Mouse (Mus musculus) spleen, adult 2 months (tissue): ENCODE measurements around the gene Phka2. TPM values are rescaled to one million over a fixed set of nuclear protein-coding genes. Genes with fewer than 3 reads are reported as not detected.

Experiments
- DNase-seq, 2 experiments: peaks; one replicate each; pipeline versions ENCODE4 v3.0.0 to v3.0.0-alpha.2; 2012 to 2021; ENCODE audit warnings: low spot score in 2 of 2, low read depth in 1 of 2
- H3K27ac ChIP-seq: fragments of 200-500 bp; 2 replicates; pipeline ENCODE4 v1.5.1; 2012; ENCODE audit warnings: low read length, inconsistent platforms; ENCODE audit not compliant: insufficient read depth
- H3K27me3 ChIP-seq: fragments of 200-500 bp; 2 replicates; pipeline ENCODE4 v1.6.1; 2012; ENCODE audit warnings: mild to moderate bottlenecking, moderate library complexity, low read length, inconsistent platforms; ENCODE audit not compliant: control insufficient read depth, insufficient read depth
- H3K36me3 ChIP-seq: fragments of 200-500 bp; 2 replicates; pipeline ENCODE4 v1.6.1; 2012; ENCODE audit warnings: mild to moderate bottlenecking, low read length, inconsistent platforms; ENCODE audit not compliant: control insufficient read depth, insufficient read depth
- H3K4me1 ChIP-seq: fragments of 200-500 bp; 2 replicates; pipeline ENCODE4 v1.6.1; 2011; ENCODE audit warnings: inconsistent platforms; ENCODE audit not compliant: control insufficient read depth, insufficient read depth, insufficient read length
- H3K4me3 ChIP-seq: fragments of 200-500 bp; 2 replicates; pipeline ENCODE4 v1.5.1; 2011; ENCODE audit warnings: mild to moderate bottlenecking, inconsistent platforms; ENCODE audit not compliant: insufficient read depth, insufficient read length; ENCODE audit errors: extremely low read depth
- CTCF ChIP-seq: fragments of 200-500 bp; IDR thresholded peaks from 2 replicates; pipeline ENCODE4 v1.5.1; 2011; ENCODE audit warnings: mild to moderate bottlenecking, inconsistent platforms; ENCODE audit not compliant: insufficient read depth, insufficient read length, insufficient replicate concordance; ENCODE audit errors: extremely low read depth
- POLR2A ChIP-seq: fragments of 200-500 bp; IDR thresholded peaks from 2 replicates; pipeline ENCODE4 v1.6.1; 2011; ENCODE audit warnings: low read depth, low read length, inconsistent platforms
- WGBS: fragments of 180-500 bp; shearing (Covaris S2); methylation state at CpG from one replicate; pipeline ENCODE4 v1.1.7; 2018; 5-methylcytosine and 5-hydroxymethylcytosine counted together
- polyA plus RNA-seq: library from polyadenylated mRNA; depleted of rRNA; stranded (reverse); fragments of >200 nt; gene quantifications from 2 replicates; pipeline ENCODE4 v1.2.3, GENCODE M21; 2012

Gene Phka2
- polyA plus RNA-seq, 1 experiment = 10.2 TPM

GRCm38 (mm10) chrX:160552066-160552465 lies 50.1 kb downstream of the Phka2 start:
- 80% methylated on average over 4 of the region's 4 CpGs for WGBS
- no peak overlapping the region for H3K27ac ChIP-seq
- peaks cover 1% of the 10 kb centered on the region; the same call in 1 of the 2 replicates for H3K36me3 ChIP-seq
- DNase-seq = no peak
- H3K27me3 ChIP-seq = no peaks in the 10 kb centered on the region
- TF ChIP-seq CTCF (no peak), POLR2A (no peak)
- H3K4me1 ChIP-seq = no peaks in the 10 kb centered on the region
- H3K4me3 ChIP-seq = no peak overlapping the region

- DNase-seq = no peak
- 91% methylated on average over 5 of the region's 5 CpGs for WGBS
- no peaks in the 10 kb centered on the region for H3K4me1 ChIP-seq
- no peak overlapping the region for H3K4me3 ChIP-seq
- no peaks in the 10 kb centered on the region for H3K27me3 ChIP-seq
- no peak overlapping the region for H3K27ac ChIP-seq
- TF ChIP-seq CTCF (no peak), POLR2A (no peak)
- peaks cover 2% of the 10 kb centered on the region; the same call in 1 of the 2 replicates for H3K36me3 ChIP-seq
Observed at GRCm38 (mm10) chrX:160583589-160583988, 81.6 kb downstream of the Phka2 start.

GRCm38 (mm10) chrX:160584148-160584838 lies 82.3 kb downstream of the Phka2 start:
- Histone ChIP-seq H3K4me1 (no peaks in the 10 kb centered on the region), H3K27ac (no peak overlapping the region), H3K36me3 (peaks cover 2% of the 10 kb centered on the region; the same call in 1 of the 2 replicates), H3K27me3 (no peaks in the 10 kb centered on the region), H3K4me3 (no peak overlapping the region)
- no peak for DNase-seq
- WGBS = 89% methylated on average over 4 of the region's 4 CpGs
- TF ChIP-seq POLR2A (no peak), CTCF (no peak)

- H3K4me1 ChIP-seq = no peaks in the 10 kb centered on the region
- H3K4me3 ChIP-seq = no peak overlapping the region
- H3K36me3 ChIP-seq = peaks cover 2% of the 10 kb centered on the region; the same call in 1 of the 2 replicates
- no peak for DNase-seq
- 58% methylated on average over 1 of the region's 1 CpGs for WGBS
- H3K27ac ChIP-seq = no peak overlapping the region
- H3K27me3 ChIP-seq = no peaks in the 10 kb centered on the region
- TF ChIP-seq POLR2A = no peak
- TF ChIP-seq CTCF = no peak
Observed at GRCm38 (mm10) chrX:160585110-160585509, 83.1 kb downstream of the Phka2 start.

- 95% methylated on average over 4 of the region's 4 CpGs for WGBS
Observed at GRCm38 (mm10) chrX:160588523-160588922, 86.6 kb downstream of the Phka2 start.

GRCm38 (mm10) chrX:160590147-160590546 lies 88.2 kb downstream of the Phka2 start:
- peaks cover 3% of the 10 kb centered on the region; the same call in 1 of the 2 replicates for H3K36me3 ChIP-seq
- TF ChIP-seq CTCF (no peak), POLR2A (no peak)
- 95% methylated on average over 7 of the region's 7 CpGs for WGBS

More at GRCm38 (mm10) chrX:160588523-160588922, 86.6 kb downstream of the Phka2 start:
- Histone ChIP-seq H3K4me3 (no peak overlapping the region), H3K36me3 (peaks cover 3% of the 10 kb centered on the region; the same call in 1 of the 2 replicates), H3K4me1 (no peaks in the 10 kb centered on the region), H3K27me3 (no peaks in the 10 kb centered on the region), H3K27ac (no peak overlapping the region)
- DNase-seq = no peak
- TF ChIP-seq CTCF (no peak), POLR2A (no peak)

GRCm38 (mm10) chrX:160592933-160593332 lies 91.0 kb downstream of the Phka2 start:
- no peak for DNase-seq
- no peak overlapping the region for H3K4me3 ChIP-seq
- WGBS = 91% methylated on average over 6 of the region's 6 CpGs
- no peaks in the 10 kb centered on the region for H3K27me3 ChIP-seq
- no peak overlapping the region for H3K27ac ChIP-seq
- no peak for TF ChIP-seq CTCF
- TF ChIP-seq POLR2A = no peak
- peaks cover 1% of the 10 kb centered on the region; the same call in 1 of the 2 replicates for H3K36me3 ChIP-seq
- no peaks in the 10 kb centered on the region for H3K4me1 ChIP-seq

More at GRCm38 (mm10) chrX:160590147-160590546, 88.2 kb downstream of the Phka2 start:
- no peaks in the 10 kb centered on the region for H3K27me3 ChIP-seq
- DNase-seq = no peak
- H3K4me3 ChIP-seq = no peak overlapping the region
- H3K4me1 ChIP-seq = no peaks in the 10 kb centered on the region
- H3K27ac ChIP-seq = no peak overlapping the region
